Mouse (Mus musculus) liver, embryonic 16.5 days (tissue): ENCODE measurements around the gene Nwd2. TPM values are rescaled to one million over a fixed set of nuclear protein-coding genes. Genes with fewer than 3 reads are reported as not detected.

Experiments used
- ATAC-seq: fragments of 200-750 bp; cut with Nextera tagmentation; 2 replicates; pipeline ENCODE4 v1.8.0; 2017; ENCODE audit warnings: low read depth, mild to moderate bottlenecking, moderate number of reproducible peaks, moderate library complexity
- H3K27ac ChIP-seq: fragments of 300-500 bp; sonication (generic); 2 replicates; pipeline ENCODE4 v1.5.1; 2014; ENCODE audit warnings: mild to moderate bottlenecking, low read length
- H3K27me3 ChIP-seq: fragments of 300-500 bp; sonication (generic); 2 replicates; pipeline ENCODE4 v1.6.1; 2014; ENCODE audit warnings: low read depth, low read length, mixed read lengths; ENCODE audit not compliant: control insufficient read depth, insufficient read depth
- H3K36me3 ChIP-seq: fragments of 300-500 bp; sonication (generic); 2 replicates; pipeline ENCODE4 v1.6.1; 2014; ENCODE audit warnings: mild to moderate bottlenecking; ENCODE audit not compliant: control insufficient read depth, insufficient read depth
- H3K4me1 ChIP-seq: fragments of 300-500 bp; sonication (generic); 2 replicates; pipeline ENCODE4 v1.6.1; 2014; ENCODE audit warnings: low read depth, low read length, mixed read lengths; ENCODE audit not compliant: control insufficient read depth
- H3K4me2 ChIP-seq: fragments of 300-500 bp; sonication (generic); 2 replicates; pipeline ENCODE4 v1.6.1; 2014; ENCODE audit warnings: low read depth, low read length, mixed read lengths
- H3K4me3 ChIP-seq: fragments of 300-500 bp; sonication (generic); 2 replicates; pipeline ENCODE4 v1.5.1; 2014; ENCODE audit warnings: low read depth, mild to moderate bottlenecking, low read length
- H3K9ac ChIP-seq: fragments of 300-500 bp; sonication (generic); 2 replicates; pipeline ENCODE4 v1.6.1; 2014; ENCODE audit warnings: low read depth, low read length
- H3K9me3 ChIP-seq: fragments of 300-500 bp; sonication (generic); replicated peaks from 2 replicates; pipeline ENCODE4 v1.6.1; 2016; ENCODE audit warnings: low read length; ENCODE audit not compliant: control insufficient read depth
- WGBS: fragments of 180-500 bp; shearing (Covaris S2); extraction: QIAGEN DNeasy Blood & Tissue Kit; methylation state at CpG from one replicate; pipeline ENCODE4 v1.1.7; 2014; ENCODE audit not compliant: insufficient replicate concordance; 5-methylcytosine and 5-hydroxymethylcytosine counted together
- polyA plus RNA-seq: library from polyadenylated mRNA; unstranded; fragments of >200 nt; fragmentation: Nextera tagmentation; extraction: Ambion mirVana; gene quantifications from 2 replicates; pipeline ENCODE4 v1.2.1, GENCODE M21; 2015

Gene Nwd2
- polyA plus RNA-seq, 1 experiment from 2014 or later: 0.04 TPM

- Histone ChIP-seq H3K36me3 (no peaks in the 10 kb centered on the region), H3K27ac (no peak overlapping the region), H3K27me3 (no peaks in the 10 kb centered on the region), H3K4me3 (no peak overlapping the region), H3K4me1 (no peaks in the 10 kb centered on the region), H3K9ac (no peak overlapping the region), H3K4me2 (no peak overlapping the region), H3K9me3 (no peaks in the 10 kb centered on the region)
- WGBS: 59% methylated on average over 7 of the region's 7 CpGs
- no peak for ATAC-seq
These were observed 86.6 kb downstream of the Nwd2 start for GRCm38 (mm10) chr5:63735521-63735920.

- ATAC-seq: no peak
- WGBS: 59% methylated on average over 2 of the region's 2 CpGs
These were observed 94.5 kb downstream of the Nwd2 start for GRCm38 (mm10) chr5:63743426-63743825.

DNA sequence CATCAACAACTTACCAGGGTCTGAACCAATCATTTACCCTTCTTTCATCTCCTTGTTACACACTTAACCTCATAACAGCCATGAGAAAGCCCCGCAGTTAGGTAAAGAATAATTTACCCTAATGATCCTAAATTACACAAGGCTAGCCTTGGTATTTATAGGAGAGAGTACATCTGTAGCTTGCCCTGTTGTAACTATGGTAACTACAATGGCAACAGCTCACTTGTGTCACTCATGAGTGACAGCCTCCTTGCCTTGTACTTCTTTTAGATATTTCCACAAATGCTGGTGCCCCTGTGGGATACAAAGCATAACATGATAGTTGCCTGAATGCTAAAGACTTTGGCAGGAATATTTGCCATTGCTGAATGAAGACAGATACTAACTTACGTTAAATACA, 99.4 kb downstream of the Nwd2 start:
- no peak for ATAC-seq
- Histone ChIP-seq H3K4me3 (no peak overlapping the region), H3K9me3 (no peaks in the 10 kb centered on the region), H3K36me3 (no peaks in the 10 kb centered on the region), H3K9ac (no peak overlapping the region), H3K4me1 (no peaks in the 10 kb centered on the region), H3K27ac (no peak overlapping the region), H3K4me2 (no peak overlapping the region), H3K27me3 (no peaks in the 10 kb centered on the region)
- 63% methylated on average over 2 of the region's 2 CpGs for WGBS

More at GRCm38 (mm10) chr5:63743426-63743825, 94.5 kb downstream of the Nwd2 start:
- H3K9ac ChIP-seq: no peak overlapping the region
- no peak overlapping the region for H3K4me2 ChIP-seq
- H3K9me3 ChIP-seq: no peaks in the 10 kb centered on the region
- no peaks in the 10 kb centered on the region for H3K4me1 ChIP-seq
- no peak overlapping the region for H3K27ac ChIP-seq
- H3K36me3 ChIP-seq: no peaks in the 10 kb centered on the region
- no peak overlapping the region for H3K4me3 ChIP-seq
- no peaks in the 10 kb centered on the region for H3K27me3 ChIP-seq

DNA sequence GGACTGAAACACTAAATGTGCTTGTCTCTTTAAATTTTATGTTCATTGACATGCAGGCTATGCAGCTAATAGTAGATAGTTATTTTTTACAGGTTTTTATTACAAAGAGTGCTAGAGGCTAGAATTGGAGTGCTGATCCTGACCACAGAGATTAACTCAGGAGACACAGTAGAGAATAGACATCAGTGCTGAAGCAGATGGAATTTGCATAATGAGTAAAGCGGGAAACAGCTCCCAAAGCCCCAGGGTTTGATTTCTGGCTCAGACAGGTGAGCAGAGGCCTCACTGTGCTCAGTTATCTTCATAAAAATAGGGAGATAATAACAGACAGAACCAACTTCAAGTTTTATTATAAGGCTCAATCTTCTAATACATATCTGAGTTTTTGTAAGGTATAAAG, 99.9 kb downstream of the Nwd2 start:
- Histone ChIP-seq H3K4me3 (no peak overlapping the region), H3K9me3 (no peaks in the 10 kb centered on the region), H3K9ac (no peak overlapping the region), H3K36me3 (no peaks in the 10 kb centered on the region), H3K4me1 (no peaks in the 10 kb centered on the region), H3K27ac (no peak overlapping the region), H3K4me2 (no peak overlapping the region), H3K27me3 (no peaks in the 10 kb centered on the region)
- no peak for ATAC-seq
- WGBS: 76% methylated on average over 1 of the region's 1 CpGs

DNA sequence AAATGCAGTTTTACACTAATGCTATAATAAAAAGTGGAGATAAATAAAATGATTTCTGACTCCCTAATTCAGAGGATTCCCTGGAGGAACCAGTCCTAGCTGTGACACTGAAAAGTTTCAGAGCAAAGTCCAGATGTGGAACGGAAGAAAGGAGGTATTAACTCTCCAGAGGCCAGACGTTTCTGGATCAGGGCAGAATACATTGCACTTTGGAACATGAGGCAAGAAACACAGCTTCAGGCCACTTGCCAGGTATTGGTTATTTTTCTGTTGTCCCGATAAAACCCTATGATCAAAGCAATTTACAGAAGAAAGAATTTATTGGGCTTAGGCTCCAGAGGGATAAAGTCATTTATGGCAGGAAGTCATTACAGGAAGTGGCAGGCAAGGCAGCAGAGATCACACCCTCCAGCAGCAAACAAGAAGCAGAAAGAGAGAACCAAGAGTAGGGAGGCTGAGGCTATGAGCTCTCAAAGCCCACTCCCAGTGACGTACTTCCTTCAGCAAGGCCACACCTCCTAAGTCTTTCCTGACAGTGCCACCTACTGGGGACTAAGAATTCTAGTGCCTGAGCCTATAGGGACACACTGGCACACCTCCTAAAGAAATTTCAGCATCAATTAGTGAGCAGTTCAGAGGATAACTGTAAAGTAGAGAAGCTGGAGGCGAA, 106.3 kb downstream of the Nwd2 start:
- H3K36me3 ChIP-seq: no peaks in the 10 kb centered on the region
- H3K9ac ChIP-seq: no peak overlapping the region
- H3K4me2 ChIP-seq: no peak overlapping the region
- no peak overlapping the region for H3K27ac ChIP-seq
- WGBS: 49% methylated on average over 5 of the region's 5 CpGs
- no peaks in the 10 kb centered on the region for H3K4me1 ChIP-seq
- no peak for ATAC-seq
- no peaks in the 10 kb centered on the region for H3K27me3 ChIP-seq
- no peaks in the 10 kb centered on the region for H3K9me3 ChIP-seq
- H3K4me3 ChIP-seq: no peak overlapping the region

GRCm38 (mm10) chr5:63755938-63756337, 107.0 kb downstream of the Nwd2 start:
- ATAC-seq: no peak
- no peaks in the 10 kb centered on the region for H3K27me3 ChIP-seq
- H3K4me3 ChIP-seq: no peak overlapping the region
- no peak overlapping the region for H3K9ac ChIP-seq
- 61% methylated on average over 3 of the region's 3 CpGs for WGBS
- no peaks in the 10 kb centered on the region for H3K9me3 ChIP-seq
- no peaks in the 10 kb centered on the region for H3K4me1 ChIP-seq
- no peak overlapping the region for H3K27ac ChIP-seq
- H3K4me2 ChIP-seq: no peak overlapping the region
- H3K36me3 ChIP-seq: no peaks in the 10 kb centered on the region

DNA sequence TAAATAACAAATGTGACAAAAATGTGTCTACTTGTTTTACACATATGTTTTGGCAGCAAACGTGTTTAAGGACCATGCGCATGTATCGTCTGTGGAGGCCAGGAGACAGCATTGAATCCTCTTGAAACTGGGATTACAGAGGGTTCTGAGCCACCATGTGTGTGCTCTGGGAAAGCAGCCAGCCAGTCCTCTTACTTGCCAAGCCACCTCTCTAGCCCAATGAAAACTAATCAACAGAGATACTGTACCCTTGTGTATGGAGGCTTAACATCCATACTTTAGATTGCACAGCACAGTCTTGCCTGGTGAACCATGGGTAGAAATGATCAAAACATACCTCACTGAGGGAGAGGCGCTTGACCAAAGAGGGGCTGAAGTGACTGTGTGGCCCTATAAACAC, 117.0 kb downstream of the Nwd2 start:
- Histone ChIP-seq H3K9ac (no peak overlapping the region), H3K27me3 (no peaks in the 10 kb centered on the region), H3K4me1 (no peaks in the 10 kb centered on the region), H3K27ac (no peak overlapping the region), H3K4me3 (no peak overlapping the region), H3K9me3 (no peaks in the 10 kb centered on the region), H3K4me2 (no peak overlapping the region), H3K36me3 (no peaks in the 10 kb centered on the region)
- WGBS: 68% methylated on average over 4 of the region's 4 CpGs
- no peak for ATAC-seq

- H3K4me3 ChIP-seq: no peak overlapping the region
- H3K36me3 ChIP-seq: no peaks in the 10 kb centered on the region
- H3K27me3 ChIP-seq: no peaks in the 10 kb centered on the region
- no peak overlapping the region for H3K27ac ChIP-seq
- 29% methylated on average over 6 of the region's 6 CpGs for WGBS
- no peak overlapping the region for H3K4me2 ChIP-seq
- no peaks in the 10 kb centered on the region for H3K4me1 ChIP-seq
- no peak for ATAC-seq
- no peaks in the 10 kb centered on the region for H3K9me3 ChIP-seq
- H3K9ac ChIP-seq: no peak overlapping the region
These were observed 117.8 kb downstream of the Nwd2 start for GRCm38 (mm10) chr5:63766715-63767114.

DNA sequence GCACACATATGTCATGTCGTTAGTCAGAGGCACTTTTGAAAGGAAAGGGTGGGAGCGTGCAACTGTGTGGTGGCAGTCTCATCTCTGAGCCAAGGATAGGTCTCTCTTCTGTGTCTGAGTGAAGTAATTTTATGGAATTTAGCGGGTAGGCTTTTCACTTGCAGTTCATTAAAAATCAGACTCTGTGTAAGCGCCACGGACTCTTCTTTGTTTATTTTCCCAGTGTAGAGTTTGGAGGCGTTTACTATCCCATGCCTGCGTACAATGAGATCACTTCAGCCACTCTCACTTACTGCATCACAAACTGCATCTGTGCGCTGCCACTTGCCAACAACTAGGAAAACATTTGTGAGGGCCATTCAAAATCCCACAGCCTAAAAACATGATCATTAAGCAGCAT, 118.6 kb downstream of the Nwd2 start:
- Histone ChIP-seq H3K36me3 (no peaks in the 10 kb centered on the region), H3K4me1 (no peaks in the 10 kb centered on the region), H3K27me3 (no peaks in the 10 kb centered on the region), H3K27ac (no peak overlapping the region), H3K4me3 (no peak overlapping the region), H3K9ac (no peak overlapping the region), H3K9me3 (no peaks in the 10 kb centered on the region), H3K4me2 (no peak overlapping the region)
- WGBS: 58% methylated on average over 8 of the region's 8 CpGs
- ATAC-seq: no peak
